10 mouse cellular contexts compared by ENCODE assay signal in genomic region chr9:62425265-62425664, GRCm38 (mm10).
DNase-seq lines count a peak whose midpoint lies in the region; ATAC-seq and TF ChIP-seq lines count a peak whose summit lies in the region.
"Had no signal": no experiment of that assay in that cellular context is flagged by ENCODE, and none has a peak within 500 bp of the region (broad histone marks: within the 10 kb centered on the region; RNA-seq: fewer than 3 reads in every experiment).

No protein-coding gene starts in this region.

- H3K36me3 ChIP-seq in liver, adult 2 months (ENCODE audit: control insufficient read depth, insufficient read depth, low read length) = no peaks in the 10 kb centered on the region
- H3K36me3 ChIP-seq in liver, embryonic 12.5 days = no peaks in the 10 kb centered on the region
- H3K36me3 ChIP-seq in kidney, embryonic 15.5 days = peaks cover 26% of the 10 kb centered on the region
- H3K36me3 ChIP-seq in hindbrain, embryonic 14.5 days (replicated peaks; ENCODE audit: control insufficient read depth, insufficient read depth) = peaks cover 71% of the 10 kb centered on the region

- H3K79me2 ChIP-seq in liver, adult 2 months (ENCODE audit: control insufficient read depth, insufficient read depth, low read length) = no peaks in the 10 kb centered on the region

- H3K27ac ChIP-seq in cerebellum, adult 2 months (ENCODE audit: insufficient read depth, low read length) = peak overlapping the region; percentile 7; the same call in 1 of the 2 replicates
- H3K27ac ChIP-seq in liver, adult 2 months (replicated peaks; ENCODE audit: insufficient read depth, low read depth, low read length) = peak overlapping the region; percentile 76
- no peak overlapping the region for H3K27ac ChIP-seq in liver, embryonic 12.5 days
- peak overlapping the region; percentile 66 for H3K27ac ChIP-seq in kidney, embryonic 15.5 days
- H3K27ac ChIP-seq in hindbrain, embryonic 14.5 days = no peak overlapping the region
- H3K27ac ChIP-seq: forebrain, embryonic 10.5 days had no signal

- H3K4me1 ChIP-seq in cerebellum, adult 2 months (ENCODE audit: control insufficient read depth, insufficient read depth, low read length) = peaks cover 26% of the 10 kb centered on the region
- 0 out of 2 replicates have a peak, but pooled peaks cover 2% of the 10 kb centered on the region for H3K4me1 ChIP-seq in liver, adult 2 months (ENCODE audit: control insufficient read depth, insufficient read depth, low read length)
- H3K4me1 ChIP-seq in liver, embryonic 12.5 days = peaks cover 33% of the 10 kb centered on the region
- H3K4me1 ChIP-seq in kidney, embryonic 15.5 days = peaks cover 28% of the 10 kb centered on the region
- H3K4me1 ChIP-seq in hindbrain, embryonic 14.5 days (replicated peaks; ENCODE audit: control insufficient read depth, insufficient read depth, low read length) = no peaks in the 10 kb centered on the region

- H3K4me2 ChIP-seq in liver, embryonic 12.5 days = no peak overlapping the region
- H3K4me2 ChIP-seq in kidney, embryonic 15.5 days = no peak overlapping the region
- H3K4me2 ChIP-seq in hindbrain, embryonic 14.5 days (replicated peaks) = no peak overlapping the region

- H3K4me3 ChIP-seq in cerebellum, adult 2 months (replicated peaks; ENCODE audit: insufficient read depth, low read depth, low read length) = no peak overlapping the region
- H3K4me3 ChIP-seq in liver, adult 2 months (ENCODE audit: insufficient read depth, low read depth, low read length) = no peak overlapping the region
- no peak overlapping the region for H3K4me3 ChIP-seq in liver, embryonic 12.5 days
- H3K4me3 ChIP-seq in kidney, embryonic 15.5 days (replicated peaks) = no peak overlapping the region
- H3K4me3 ChIP-seq in hindbrain, embryonic 14.5 days (replicated peaks; ENCODE audit: low read length) = no peak overlapping the region
- H3K4me3 ChIP-seq: forebrain, embryonic 10.5 days had no signal

- no peak overlapping the region for H3K9ac ChIP-seq in liver, adult 2 months (ENCODE audit: low read depth, low read length)
- H3K9ac ChIP-seq in liver, embryonic 12.5 days = no peak overlapping the region
- no peak overlapping the region for H3K9ac ChIP-seq in kidney, embryonic 15.5 days
- no peak overlapping the region for H3K9ac ChIP-seq in hindbrain, embryonic 14.5 days

- intact Hi-C loops in gastrocnemius, postnatal 36 days (cut with DNase I) = no loop called here

- no peak for TF ChIP-seq POLR2A in cerebellum, adult 2 months (IDR thresholded peaks at IDR 0.05; ENCODE audit: borderline replicate concordance, insufficient read depth, low read length)
- TF ChIP-seq POLR2A in liver, adult 2 months (IDR thresholded peaks at IDR 0.05; ENCODE audit: extremely low read depth, insufficient read depth, low read length) = no peak

- no peaks in the 10 kb centered on the region for H3K9me3 ChIP-seq in liver, embryonic 12.5 days (replicated peaks)
- no peaks in the 10 kb centered on the region for H3K9me3 ChIP-seq in kidney, embryonic 15.5 days (replicated peaks)
- H3K9me3 ChIP-seq in hindbrain, embryonic 14.5 days (ENCODE audit: control insufficient read depth, low read length) = no peaks in the 10 kb centered on the region
- H3K9me3 ChIP-seq: forebrain, embryonic 10.5 days had no signal

- ATAC-seq in liver, embryonic 12.5 days = no peak
- no peak for ATAC-seq in kidney, embryonic 15.5 days (replicated peaks; ENCODE audit: low FRiP score)
- ATAC-seq in hindbrain, embryonic 14.5 days (ENCODE audit: low FRiP score) = no peak

- no peak for TF ChIP-seq CTCF in cerebellum, adult 2 months (IDR thresholded peaks at IDR 0.05; ENCODE audit: borderline replicate concordance, insufficient read depth, low read depth, low read length)
- TF ChIP-seq CTCF in liver, adult 2 months (IDR thresholded peaks at IDR 0.05; ENCODE audit: low read depth, low read length) = no peak

- 52% methylated on average over 5 of the region's 5 CpGs for WGBS in cerebellum, adult 2 months
- WGBS in liver, adult 2 months = 56% methylated on average over 5 of the region's 5 CpGs
- WGBS in liver, embryonic 12.5 days (ENCODE audit: insufficient replicate concordance) = 24% methylated on average over 5 of the region's 5 CpGs
- 44% methylated on average over 5 of the region's 5 CpGs for WGBS in kidney, embryonic 15.5 days
- WGBS in hindbrain, embryonic 14.5 days = 69% methylated on average over 5 of the region's 5 CpGs

- peak in 1 of 2 experiments; percentile 17 for DNase-seq in cerebellum, adult 2 months
- no peak for DNase-seq in cerebellum, postnatal 36 days
- DNase-seq in liver, adult 2 months (ENCODE audit: extremely low read depth, low read depth, low spot score) = no peak
- peak; percentile 25 to 32 for DNase-seq in natural killer cell, adult 2 months (ENCODE audit: low spot score in 2 of 2)
- DNase-seq in gastrocnemius, postnatal 36 days = no peak
- DNase-seq in hindbrain, embryonic 14.5 days (ENCODE audit: low spot score) = no peak
- DNase-seq: right cerebral cortex, postnatal 14 days had no signal

- no peaks in the 10 kb centered on the region for H3K27me3 ChIP-seq in cerebellum, adult 2 months (ENCODE audit: control insufficient read depth, insufficient read depth, low read length)
- no peaks in the 10 kb centered on the region for H3K27me3 ChIP-seq in liver, adult 2 months (ENCODE audit: control insufficient read depth, insufficient read depth, low read length)
- H3K27me3 ChIP-seq in liver, embryonic 12.5 days (replicated peaks) = no peaks in the 10 kb centered on the region
- H3K27me3 ChIP-seq in kidney, embryonic 15.5 days = no peaks in the 10 kb centered on the region
- H3K27me3 ChIP-seq in hindbrain, embryonic 14.5 days (ENCODE audit: control insufficient read depth, insufficient read depth, low read length) = no peaks in the 10 kb centered on the region

Comparison
In these comparisons a context has a peak if more than half of its experiments do, and no peak if none do; other contexts are left out.
1. H3K27ac ChIP-seq: peak in cerebellum, adult 2 months (single experiment), liver, adult 2 months (single experiment) and kidney, embryonic 15.5 days (single experiment); none in liver, embryonic 12.5 days (single experiment) and hindbrain, embryonic 14.5 days (single experiment).
2. DNase-seq: peak in natural killer cell, adult 2 months (2 of 2); none in cerebellum, postnatal 36 days (0 of 2), liver, adult 2 months (single experiment), gastrocnemius, postnatal 36 days (0 of 2) and hindbrain, embryonic 14.5 days (single experiment).